Mouse (Mus musculus) CH12.LX (cell line): ENCODE measurements at regions not wholly inside any gene's neighbourhood (a gene's known extent, or its start where the extent isn't known, plus 50 kb on each side); places are given as distances from the start of the nearest gene placed in this dataset.

Source experiments
- DNase-seq: peaks from one replicate; pipeline ENCODE4 v3.0.0-alpha.2; 2013; ENCODE audit errors: extremely low read depth
- H3K27ac ChIP-seq: 2 replicates; pipeline ENCODE4 v1.5.1; 2012; ENCODE audit warnings: low read depth, mild to moderate bottlenecking, control low read depth, moderate library complexity; ENCODE audit not compliant: insufficient read depth
- H3K27me3 ChIP-seq: replicated peaks from 2 replicates; pipeline ENCODE3; 2012; ENCODE audit warnings: inconsistent platforms
- H3K36me3 ChIP-seq, 2 experiments: replicated peaks in 1 of 2; 2 replicates each; pipeline versions ENCODE3 to v1.6.1; 2012; ENCODE audit warnings: inconsistent platforms in 1 of 2, low read length in 1 of 2, mild to moderate bottlenecking in 1 of 2, mixed read lengths in 1 of 2, moderate library complexity in 1 of 2; ENCODE audit not compliant: control insufficient read depth in 1 of 2, insufficient read depth in 1 of 2
- H3K4me1 ChIP-seq, 2 experiments: 2 replicates each; pipeline ENCODE4 v1.6.1; 2012; ENCODE audit warnings: inconsistent platforms in 1 of 2, moderate library complexity in 1 of 2; ENCODE audit not compliant: insufficient read depth in 2 of 2, control insufficient read depth in 1 of 2
- H3K4me2 ChIP-seq: 2 replicates; pipeline ENCODE4 v1.6.1; 2012; ENCODE audit warnings: low read depth, mild to moderate bottlenecking, control low read depth; ENCODE audit not compliant: poor library complexity, insufficient read depth, severe bottlenecking
- H3K4me3 ChIP-seq, 3 experiments: fragments of 150-350 bp in 1 of 3; sonication (generic) in 1 of 3; replicated peaks in 1 of 3; 2 replicates each; pipeline versions ENCODE3 to v1.5.1; 2011 to 2012; ENCODE audit warnings: low read depth in 2 of 3, low read length in 2 of 3, mild to moderate bottlenecking in 2 of 3, moderate library complexity in 2 of 3, control low read depth in 1 of 3, improper control_type of control experiment in 1 of 3, inconsistent platforms in 1 of 3, mixed read lengths in 1 of 3; ENCODE audit not compliant: poor library complexity in 1 of 3
- H3K79me2 ChIP-seq: replicated peaks from 2 replicates; pipeline ENCODE4 v1.6.1; 2012; ENCODE audit warnings: mild to moderate bottlenecking, moderate library complexity; ENCODE audit not compliant: control insufficient read depth, poor library complexity, insufficient read depth, severe bottlenecking; ENCODE audit errors: extremely low read depth
- H3K9ac ChIP-seq: 2 replicates; pipeline ENCODE4 v1.6.1; 2012; ENCODE audit warnings: low read depth, mild to moderate bottlenecking, control low read depth, moderate library complexity; ENCODE audit not compliant: insufficient read depth
- H3K9me3 ChIP-seq: replicated peaks from 2 replicates; pipeline ENCODE3; 2012; ENCODE audit warnings: low read length, inconsistent platforms, mixed read lengths
- BHLHE40 ChIP-seq: IDR thresholded peaks from 2 replicates; pipeline ENCODE4 v1.6.1; 2011; ENCODE audit warnings: mild to moderate bottlenecking, low read depth, low read length, improper control_type of control experiment
- CHD1 ChIP-seq: IDR thresholded peaks from 2 replicates; pipeline ENCODE4 v1.6.1; 2012; ENCODE audit warnings: low read depth, low read length, improper control_type of control experiment, inconsistent platforms
- CTCF ChIP-seq, 2 experiments: IDR thresholded peaks in 1 of 2; conservative IDR thresholded peaks in 1 of 2; 2 replicates each; pipeline ENCODE4 v1.5.1; 2011 to 2012; ENCODE audit warnings: low read depth in 2 of 2, low read length in 2 of 2, improper control_type of control experiment in 1 of 2, inconsistent platforms in 1 of 2, mild to moderate bottlenecking in 1 of 2, moderate library complexity in 1 of 2
- ELF1 ChIP-seq: IDR thresholded peaks from 2 replicates; pipeline ENCODE4 v1.6.1; 2014; ENCODE audit warnings: low read depth, mild to moderate bottlenecking, inconsistent platforms, low read length, improper control_type of control experiment
- EP300 ChIP-seq: IDR thresholded peaks from 2 replicates; pipeline ENCODE4 v1.6.1; 2011; ENCODE audit warnings: low read length, improper control_type of control experiment
- ETS1 ChIP-seq: conservative IDR thresholded peaks from 2 replicates; pipeline ENCODE4 v1.6.1; 2012; ENCODE audit warnings: low read depth, mild to moderate bottlenecking, inconsistent platforms, low read length, improper control_type of control experiment, moderate library complexity
- GABPA ChIP-seq: IDR thresholded peaks from 2 replicates; pipeline ENCODE4 v1.6.1; 2012; ENCODE audit warnings: low read depth, low read length, improper control_type of control experiment, inconsistent platforms; ENCODE audit not compliant: insufficient replicate concordance
- IRF4 ChIP-seq: IDR thresholded peaks from 2 replicates; pipeline ENCODE4 v1.6.1; 2014; ENCODE audit warnings: low read depth, mild to moderate bottlenecking, inconsistent platforms, low read length, improper control_type of control experiment
- JUN ChIP-seq: IDR thresholded peaks from 2 replicates; pipeline ENCODE4 v1.6.1; 2011; ENCODE audit warnings: low read depth, mild to moderate bottlenecking, low read length, improper control_type of control experiment, moderate library complexity; ENCODE audit not compliant: insufficient read depth
- JUND ChIP-seq: conservative IDR thresholded peaks from 2 replicates; pipeline ENCODE4 v1.6.1; 2011; ENCODE audit warnings: low read depth, low read length, improper control_type of control experiment
- MAFK ChIP-seq: IDR thresholded peaks from 2 replicates; pipeline ENCODE4 v1.6.1; 2011; ENCODE audit warnings: low read length, improper control_type of control experiment; ENCODE audit not compliant: insufficient replicate concordance
- MAZ ChIP-seq: IDR thresholded peaks from 2 replicates; pipeline ENCODE4 v1.6.1; 2012; ENCODE audit warnings: low read depth, mild to moderate bottlenecking, inconsistent platforms, low read length, improper control_type of control experiment, moderate library complexity
- MEF2A ChIP-seq: IDR thresholded peaks from 2 replicates; pipeline ENCODE4 v1.6.1; 2014; ENCODE audit warnings: low read depth, mild to moderate bottlenecking, inconsistent platforms, low read length, improper control_type of control experiment, borderline replicate concordance
- MXI1 ChIP-seq: IDR thresholded peaks from 2 replicates; pipeline ENCODE4 v1.6.1; 2011; ENCODE audit warnings: mild to moderate bottlenecking, low read depth, low read length, improper control_type of control experiment
- MYC ChIP-seq: IDR thresholded peaks from 2 replicates; pipeline ENCODE4 v1.6.1; 2011; ENCODE audit warnings: low read depth, mild to moderate bottlenecking, improper control_type of control experiment, low read length
- NRF1 ChIP-seq: IDR thresholded peaks from 2 replicates; pipeline ENCODE4 v1.6.1; 2014; ENCODE audit warnings: low read depth, mild to moderate bottlenecking, inconsistent platforms, low read length, improper control_type of control experiment, moderate library complexity
- PAX5 ChIP-seq: IDR thresholded peaks from 2 replicates; pipeline ENCODE4 v1.6.1; 2012; ENCODE audit warnings: low read length, inconsistent platforms, mixed read lengths
- POLR2A ChIP-seq: IDR thresholded peaks from 2 replicates; pipeline ENCODE4 v1.6.1; 2011; ENCODE audit warnings: low read depth, mild to moderate bottlenecking, improper control_type of control experiment, low read length
- POLR2AphosphoS2 ChIP-seq: IDR thresholded peaks from 2 replicates; pipeline ENCODE4 v1.6.1; 2011; ENCODE audit warnings: low read depth, low read length, improper control_type of control experiment
- RAD21 ChIP-seq: IDR thresholded peaks from 2 replicates; pipeline ENCODE4 v1.6.1; 2011; ENCODE audit warnings: low read depth, mild to moderate bottlenecking, low read length, improper control_type of control experiment, moderate library complexity
- SIN3A ChIP-seq: IDR thresholded peaks from 2 replicates; pipeline ENCODE4 v1.6.1; 2012; ENCODE audit warnings: low read length, improper control_type of control experiment, inconsistent platforms
- SMC3 ChIP-seq: IDR thresholded peaks from 2 replicates; pipeline ENCODE4 v1.6.1; 2011; ENCODE audit warnings: low read depth, low read length, improper control_type of control experiment
- TBP ChIP-seq: conservative IDR thresholded peaks from 2 replicates; pipeline ENCODE4 v1.6.1; 2011; ENCODE audit warnings: low read depth, low read length, improper control_type of control experiment
- TCF12 ChIP-seq: IDR thresholded peaks from 2 replicates; pipeline ENCODE4 v1.6.1; 2014; ENCODE audit warnings: low read depth, mild to moderate bottlenecking, inconsistent platforms, low read length, improper control_type of control experiment
- UBTF ChIP-seq: IDR thresholded peaks from 2 replicates; pipeline ENCODE4 v1.6.1; 2012; ENCODE audit warnings: low read depth, mild to moderate bottlenecking, inconsistent platforms, low read length, improper control_type of control experiment, moderate library complexity
- ZC3H11A ChIP-seq: IDR thresholded peaks from 2 replicates; pipeline ENCODE4 v1.6.1; 2012; ENCODE audit warnings: low read depth, mild to moderate bottlenecking, inconsistent platforms, low read length, improper control_type of control experiment
- ZKSCAN1 ChIP-seq: IDR thresholded peaks from 2 replicates; pipeline ENCODE4 v1.6.1; 2012; ENCODE audit warnings: low read depth, inconsistent platforms, low read length, improper control_type of control experiment, borderline replicate concordance
- ZMIZ1 ChIP-seq: IDR thresholded peaks from 2 replicates; pipeline ENCODE4 v1.6.1; 2012; ENCODE audit warnings: low read depth, mild to moderate bottlenecking, inconsistent platforms, low read length, improper control_type of control experiment
- ZNF384 ChIP-seq: IDR thresholded peaks from 2 replicates; pipeline ENCODE4 v1.6.1; 2012; ENCODE audit warnings: low read depth, low read length, improper control_type of control experiment, inconsistent platforms
- dilution Hi-C: fragments of 300-500 bp; cut with MboI; formaldehyde crosslinking; loops from 2 replicates; pipeline ENCODE4 v1.14.3; 2020; ENCODE audit warnings: low sequenced_read_pairs; ENCODE audit not compliant: extremely low pct_unique_long_range_greater_than_20kb, extremely low pct_ligation_motif_present
- in situ Hi-C: fragments of 300-500 bp; cut with MboI; formaldehyde crosslinking; loops from 3 replicates; pipeline ENCODE4 v1.14.3; 2019; ENCODE audit warnings: low sequenced_read_pairs, low pct_ligation_motif_present, low pct_unique_long_range_greater_than_20kb, mixed read lengths

GRCm38 (mm10) chr4:134994205-134994604 lies 63.5 kb downstream of the Syf2 start:
- no peak for DNase-seq
- Histone ChIP-seq H3K36me3 (no peaks in the 10 kb centered on the region), H3K4me1 (no peaks in the 10 kb centered on the region), H3K27me3 (peaks cover 32% of the 10 kb centered on the region), H3K9ac (no peak overlapping the region), H3K4me3 (no peak overlapping the region), H3K4me2 (no peak overlapping the region), H3K9me3 (peaks cover 5% of the 10 kb centered on the region), H3K27ac (no peak overlapping the region), H3K79me2 (no peaks in the 10 kb centered on the region)
- in situ Hi-C loops = no loop called here
- TF ChIP-seq POLR2AphosphoS2 (no peak), SMC3 (no peak), SIN3A (no peak), PAX5 (no peak), MXI1 (no peak), CHD1 (no peak), NRF1 (no peak), ZNF384 (no peak), MAFK (no peak), BHLHE40 (no peak), MEF2A (no peak), ETS1 (no peak), UBTF (no peak), MAZ (no peak), ZKSCAN1 (no peak), TCF12 (no peak), ELF1 (no peak)
- dilution Hi-C loops = no loop called here

- Histone ChIP-seq H3K36me3 (no peaks in the 10 kb centered on the region), H3K9ac (no peak overlapping the region), H3K79me2 (no peaks in the 10 kb centered on the region), H3K27ac (no peak overlapping the region), H3K4me1 (no peaks in the 10 kb centered on the region), H3K4me2 (no peak overlapping the region), H3K4me3 (no peak overlapping the region), H3K27me3 (peaks cover 29% of the 10 kb centered on the region), H3K9me3 (peaks cover 5% of the 10 kb centered on the region)
- TF ChIP-seq MAFK = no peak
- TF ChIP-seq ZMIZ1 = no peak
- no peak for TF ChIP-seq POLR2A
- TF ChIP-seq ZC3H11A = no peak
- no peak for TF ChIP-seq JUN
- TF ChIP-seq RAD21 = no peak
- no peak for TF ChIP-seq SMC3
- TF ChIP-seq EP300 = no peak
- no peak for TF ChIP-seq IRF4
- no peak for TF ChIP-seq MYC
- no peak for TF ChIP-seq CHD1
- no peak for TF ChIP-seq GABPA
- no peak for TF ChIP-seq TBP
- no peak for TF ChIP-seq BHLHE40
- TF ChIP-seq SIN3A = no peak
- no peak for TF ChIP-seq MXI1
- TF ChIP-seq ETS1 = no peak
- TF ChIP-seq JUND = no peak
- no peak for TF ChIP-seq CTCF (conservative IDR thresholded peaks at IDR 0.05 in 1 of 2, IDR thresholded peaks at IDR 0.05 in 1 of 2; ENCODE audit: low read depth in 2 of 2, low read length in 2 of 2)
- TF ChIP-seq ZKSCAN1 = no peak
- DNase-seq = no peak
- dilution Hi-C loops = no loop called here
- in situ Hi-C loops = no loop called here
Measured at GRCm38 (mm10) chr4:134994648-134995047, 64.0 kb downstream of the Syf2 start.
